ENCODE assay signal across 22 mouse cellular contexts in the genomic region with DNA sequence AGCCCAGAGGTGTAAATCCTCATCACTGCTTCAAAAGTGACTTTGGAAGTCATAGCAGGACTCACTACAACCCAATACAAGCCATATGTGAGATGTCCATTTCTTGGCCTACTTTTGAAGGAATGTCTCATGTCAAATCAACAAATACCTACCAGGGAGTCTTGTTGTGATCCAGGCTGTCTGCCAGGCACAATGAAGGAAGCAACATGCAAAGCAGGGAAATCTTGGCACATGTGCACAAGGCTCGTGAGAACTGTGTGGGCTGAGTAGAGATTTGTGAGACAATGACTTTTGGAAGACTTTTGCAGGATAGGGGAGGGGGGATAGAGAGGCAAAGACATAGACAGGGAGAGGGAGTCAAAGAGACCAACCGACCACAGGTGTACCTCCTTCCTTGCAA.
DNase-seq lines count a peak whose midpoint lies in the region; ATAC-seq lines count a peak whose summit lies in the region.
"Had no signal": no experiment of that assay in that cellular context is flagged by ENCODE, and none has a peak within 500 bp of the region (broad histone marks: within the 10 kb centered on the region; RNA-seq: fewer than 3 reads in every experiment).

No protein-coding gene starts in this region.

- ATAC-seq in midbrain, embryonic 16.5 days: no peak
- ATAC-seq: liver, embryonic 12.5 days had no signal

- H3K4me3 ChIP-seq in midbrain, embryonic 16.5 days (ENCODE audit: low read depth, low read length): no peak overlapping the region
- H3K4me3 ChIP-seq: embryonic facial prominence, embryonic 10.5 days; forebrain, embryonic 12.5 days; heart, adult 2 months; heart, embryonic 15.5 days; limb, embryonic 12.5 days; liver, embryonic 12.5 days had no signal

- WGBS in midbrain, embryonic 16.5 days: 64% methylated on average over 2 of the region's 2 CpGs

- no peaks in the 10 kb centered on the region for H3K27me3 ChIP-seq in midbrain, embryonic 16.5 days (ENCODE audit: control insufficient read depth, insufficient read depth, low read depth, low read length)
- H3K27me3 ChIP-seq: forebrain, embryonic 12.5 days; heart, embryonic 15.5 days; limb, embryonic 12.5 days; liver, embryonic 12.5 days had no signal

- no peak overlapping the region for H3K4me2 ChIP-seq in midbrain, embryonic 16.5 days (ENCODE audit: low read length)
- H3K4me2 ChIP-seq: forebrain, embryonic 12.5 days; heart, embryonic 15.5 days; limb, embryonic 12.5 days; liver, embryonic 12.5 days had no signal

- intact Hi-C loops in heart, postnatal 10 days (cut with DNase I): no loop called here
- intact Hi-C loops in heart, postnatal 25 days (cut with DNase I): no loop called here

- no peaks in the 10 kb centered on the region for H3K4me1 ChIP-seq in midbrain, embryonic 16.5 days (ENCODE audit: control insufficient read depth, insufficient read depth, low read length)
- H3K4me1 ChIP-seq: embryonic facial prominence, embryonic 10.5 days; forebrain, embryonic 12.5 days; heart, embryonic 15.5 days; limb, embryonic 12.5 days; liver, embryonic 12.5 days had no signal

- H3K9ac ChIP-seq in midbrain, embryonic 16.5 days (ENCODE audit: low read depth, low read length): no peak overlapping the region
- H3K9ac ChIP-seq: forebrain, embryonic 12.5 days; heart, embryonic 15.5 days; limb, embryonic 12.5 days; liver, embryonic 12.5 days had no signal

- no peaks in the 10 kb centered on the region for H3K36me3 ChIP-seq in midbrain, embryonic 16.5 days (ENCODE audit: control insufficient read depth, insufficient read depth, low read length)
- H3K36me3 ChIP-seq: embryonic facial prominence, embryonic 10.5 days; forebrain, embryonic 12.5 days; heart, embryonic 15.5 days; limb, embryonic 12.5 days; liver, embryonic 12.5 days had no signal

- no peaks in the 10 kb centered on the region for H3K9me3 ChIP-seq in midbrain, embryonic 16.5 days (replicated peaks; ENCODE audit: control insufficient read depth, low read length, poor library complexity, severe bottlenecking)
- H3K9me3 ChIP-seq: embryonic facial prominence, embryonic 10.5 days; forebrain, embryonic 12.5 days; heart, embryonic 15.5 days; limb, embryonic 12.5 days; liver, embryonic 12.5 days had no signal

- peak; percentile 25 to 26 for DNase-seq in heart, postnatal 10 days
- no peak for DNase-seq in heart, postnatal 25 days (ENCODE audit: low spot score)
- peak; percentile 43 to 54 for DNase-seq in kidney, postnatal 4 days
- no peak for DNase-seq in kidney, adult 18-20 months
- DNase-seq in right cerebral cortex, postnatal 10 days (ENCODE audit: low spot score in 2 of 2): peak; percentile 19 to 22
- DNase-seq in right cerebral cortex, adult 18-20 months: no peak
- peak; percentile 38 for DNase-seq in testis, postnatal 10 days (ENCODE audit: low spot score)
- DNase-seq: adrenal gland, postnatal 10 days; B cell, adult 2 months; cerebellum, adult 11 months; gastrocnemius, postnatal 10 days; heart, adult 2 months; kidney, adult 11 months; retina, postnatal 1 day; thymus, postnatal 14 days had no signal

- H3K27ac ChIP-seq in midbrain, embryonic 16.5 days (ENCODE audit: low read length): no peak overlapping the region
- H3K27ac ChIP-seq: embryonic facial prominence, embryonic 10.5 days; forebrain, embryonic 12.5 days; heart, adult 2 months; heart, embryonic 15.5 days; limb, embryonic 12.5 days; liver, embryonic 12.5 days; stomach, postnatal 0 days had no signal

Comparison
In these comparisons a context has a peak if more than half of its experiments do, and no peak if none do; other contexts are left out.
1. DNase-seq: peak in heart, postnatal 10 days (2 of 2), kidney, postnatal 4 days (2 of 2), right cerebral cortex, postnatal 10 days (2 of 2) and testis, postnatal 10 days (single experiment); none in heart, postnatal 25 days (single experiment), kidney, adult 18-20 months (single experiment) and right cerebral cortex, adult 18-20 months (single experiment).